Mouse (Mus musculus): ENCODE results near the gene Mrps6. TPM values are rescaled to one million over a fixed set of nuclear protein-coding genes. Genes with fewer than 3 reads are reported as not detected.
A peak's percentile ranks its signal among the peaks of the same experiment; 100 is the strongest.

The Mrps6 gene
- 179 and 183 TPM in 2 replicates for polyA plus RNA-seq (2015; fragmentation: Nextera tagmentation; extraction: Ambion mirVana)

DNA sequence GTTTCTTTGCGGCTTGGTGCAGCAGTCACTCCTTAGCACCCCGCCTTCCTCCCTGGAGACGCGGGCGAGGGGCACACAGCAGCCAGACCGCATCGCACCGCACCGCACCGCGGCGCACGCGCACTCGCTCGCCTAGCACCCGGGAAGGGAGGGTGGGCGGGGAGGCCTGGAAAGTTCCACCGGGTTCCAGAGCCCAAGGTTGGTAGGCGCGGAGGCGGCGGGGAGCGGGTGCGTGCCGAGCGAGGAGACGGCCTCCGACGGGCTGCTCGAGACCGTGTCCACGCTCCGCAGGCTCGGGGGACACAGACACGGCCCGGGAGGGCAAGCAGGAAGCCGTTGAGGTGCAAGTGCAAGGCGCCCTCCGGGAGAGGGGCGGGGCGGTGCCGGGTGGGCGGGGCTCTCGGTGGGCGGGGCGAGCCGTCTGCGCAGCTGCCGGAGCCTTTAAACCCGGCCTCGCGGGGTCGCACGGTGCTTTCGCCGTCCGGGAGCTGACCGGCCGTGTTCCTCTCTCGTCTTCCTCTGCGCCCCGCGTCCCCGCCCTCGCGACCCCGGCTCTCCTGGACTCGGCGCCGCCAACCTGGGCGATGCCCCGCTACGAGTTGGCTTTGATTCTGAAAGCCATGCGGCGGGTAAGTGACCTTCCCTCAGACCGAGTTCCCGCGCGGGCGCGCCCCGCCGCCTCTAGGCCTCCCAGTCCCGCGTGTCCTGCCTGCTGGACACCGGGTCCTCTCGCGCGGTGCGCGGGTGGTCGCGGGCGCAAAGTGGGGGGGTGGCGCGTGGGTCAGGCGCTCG lies at the start of gene Mrps6, which contains the start of the genes Gm49711 and Slc5a3:
TSS of gene Mrps6 (plus strand) at position 419 of the 792 bp plus-strand sequence.
TSS of gene Gm49711 (plus strand) at position 465 of the 792 bp plus-strand sequence.
TSS of gene Slc5a3 (plus strand) at position 471 of the 792 bp plus-strand sequence.
- H3K4me2 ChIP-seq: peak within 1 kb of the TSS; percentile 84
- peaks cover 17% of the 10 kb centered on the region for H3K36me3 ChIP-seq
- peak within 1 kb of the TSS; percentile 99 for H3K4me3 ChIP-seq
- peak; percentile 95 for ATAC-seq (ENCODE audit: low FRiP score, low read depth)
- no peaks in the 10 kb centered on the region for H3K9me3 ChIP-seq
- WGBS: 0% methylated on average over 68 of the region's 99 CpGs
- peak within 1 kb of the TSS; percentile 95 for H3K27ac ChIP-seq (replicated peaks)
- H3K9ac ChIP-seq: peak within 1 kb of the TSS; percentile 91
- peaks cover 38% of the 10 kb centered on the region for H3K4me1 ChIP-seq (replicated peaks)
- H3K27me3 ChIP-seq: no peaks in the 10 kb centered on the region

DNA sequence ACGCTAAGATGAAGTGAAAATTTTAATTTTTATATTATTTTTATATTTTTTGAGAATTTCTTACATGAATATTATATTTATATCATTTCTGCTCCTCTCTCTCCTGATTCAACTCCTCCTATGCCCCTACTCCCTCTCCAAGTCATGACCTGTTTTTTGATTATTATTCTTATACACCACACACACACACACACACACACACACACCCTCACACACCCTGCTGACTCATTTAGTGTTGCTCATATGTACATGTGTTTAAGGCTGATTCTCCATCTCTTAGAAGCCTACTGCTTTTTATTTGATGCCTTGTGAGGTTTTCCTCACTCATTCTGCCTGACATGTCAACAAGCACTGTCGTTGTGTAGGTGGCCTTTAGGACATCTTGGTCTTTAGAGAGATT lies 48.5 kb upstream of the Mrps6 start:
- no peak overlapping the region for H3K4me3 ChIP-seq
- no peak overlapping the region for H3K9ac ChIP-seq
- no peak for ATAC-seq (ENCODE audit: low FRiP score, low read depth)
- no peaks in the 10 kb centered on the region for H3K27me3 ChIP-seq
- H3K9me3 ChIP-seq: no peaks in the 10 kb centered on the region
- no peaks in the 10 kb centered on the region for H3K4me1 ChIP-seq (replicated peaks)
- 87% methylated on average over 2 of the region's 2 CpGs for WGBS
- H3K4me2 ChIP-seq: no peak overlapping the region
- H3K36me3 ChIP-seq: no peaks in the 10 kb centered on the region
- H3K27ac ChIP-seq (replicated peaks): no peak overlapping the region

DNA sequence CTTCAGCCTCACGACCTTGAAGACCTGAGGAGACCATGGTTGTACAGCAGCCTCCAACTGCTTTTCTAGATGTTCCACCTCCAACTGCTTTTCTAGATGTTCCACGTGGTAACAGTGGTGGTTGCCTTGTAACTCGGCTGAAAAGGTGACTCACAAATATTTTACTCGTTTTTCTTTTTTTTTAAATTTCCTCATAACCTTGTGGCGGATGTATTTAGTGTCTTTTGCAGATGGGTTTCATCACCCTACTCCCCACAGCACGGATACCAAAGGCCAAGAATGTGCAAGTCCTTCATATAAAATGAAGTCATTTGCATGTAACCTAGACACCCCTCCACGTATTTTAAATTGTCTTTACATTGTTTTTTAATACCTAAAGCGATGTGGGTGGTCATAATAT lies 41.3 kb upstream of the Mrps6 start:
- Histone ChIP-seq H3K27ac (replicated peaks) (no peak overlapping the region), H3K9ac (no peak overlapping the region), H3K27me3 (no peaks in the 10 kb centered on the region), H3K4me2 (no peak overlapping the region), H3K4me3 (no peak overlapping the region), H3K9me3 (no peaks in the 10 kb centered on the region), H3K4me1 (replicated peaks) (peaks cover 17% of the 10 kb centered on the region), H3K36me3 (no peaks in the 10 kb centered on the region)
- 89% methylated on average over 8 of the region's 8 CpGs for WGBS
- ATAC-seq (ENCODE audit: low FRiP score, low read depth): no peak

DNA sequence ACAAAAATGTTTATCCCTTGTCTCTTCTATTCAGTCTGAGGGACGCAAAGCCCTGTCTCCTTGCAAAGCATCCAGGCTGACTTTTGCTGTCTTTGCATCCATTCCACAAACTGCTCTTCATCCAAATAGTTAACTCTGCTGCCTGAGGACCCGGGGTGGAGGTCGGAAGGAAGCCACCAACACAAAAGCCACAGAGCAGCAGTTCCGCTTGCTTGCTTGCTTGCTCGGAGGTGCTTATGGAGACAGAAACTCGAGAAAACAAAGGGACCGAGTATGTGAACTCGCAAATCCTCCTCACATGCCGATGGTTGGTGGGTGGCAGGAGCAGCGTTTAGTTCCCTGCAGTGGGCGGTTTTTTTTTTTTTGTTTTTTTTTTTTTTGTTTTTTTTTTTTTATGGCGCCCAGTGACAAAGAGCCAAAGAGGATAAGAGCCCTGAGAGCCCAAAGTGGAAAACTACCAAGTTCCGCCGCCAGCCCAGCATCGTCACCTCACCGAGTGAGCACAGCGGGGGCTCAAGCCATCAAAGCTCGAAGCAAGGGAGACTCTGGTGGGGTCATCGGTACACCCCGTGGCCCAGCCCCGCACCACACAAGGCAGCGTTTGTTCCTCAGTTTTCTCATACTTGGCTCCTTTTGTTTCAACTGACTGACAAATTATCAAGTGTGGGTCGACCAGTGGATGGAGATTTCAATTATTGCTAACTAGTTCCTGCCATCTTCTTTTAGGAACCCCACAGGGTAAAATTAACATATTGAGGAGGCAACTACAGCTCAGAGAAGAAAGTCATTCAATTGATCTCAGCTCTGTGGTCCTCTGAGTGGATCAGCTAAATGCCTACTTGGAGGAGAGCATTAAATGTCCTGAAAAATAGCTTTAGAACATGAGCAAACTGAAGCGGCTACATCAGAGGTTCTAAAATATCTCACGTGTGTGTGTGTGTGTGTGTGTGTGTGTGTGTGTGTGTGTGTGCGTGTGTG lies 38.6 kb upstream of the Mrps6 start:
- peak overlapping the region; percentile 36 for H3K4me3 ChIP-seq
- WGBS: 4% methylated on average over 26 of the region's 26 CpGs
- H3K27ac ChIP-seq (replicated peaks): peak overlapping the region; percentile 76
- peak overlapping the region; percentile 63 for H3K4me2 ChIP-seq
- ATAC-seq (ENCODE audit: low FRiP score, low read depth): peak; percentile 52; the same call in 1 of the 2 replicates
- H3K36me3 ChIP-seq: no peaks in the 10 kb centered on the region
- H3K27me3 ChIP-seq: no peaks in the 10 kb centered on the region
- H3K9ac ChIP-seq: peak overlapping the region; percentile 42
- H3K9me3 ChIP-seq: no peaks in the 10 kb centered on the region
- peaks cover 17% of the 10 kb centered on the region for H3K4me1 ChIP-seq (replicated peaks)

DNA sequence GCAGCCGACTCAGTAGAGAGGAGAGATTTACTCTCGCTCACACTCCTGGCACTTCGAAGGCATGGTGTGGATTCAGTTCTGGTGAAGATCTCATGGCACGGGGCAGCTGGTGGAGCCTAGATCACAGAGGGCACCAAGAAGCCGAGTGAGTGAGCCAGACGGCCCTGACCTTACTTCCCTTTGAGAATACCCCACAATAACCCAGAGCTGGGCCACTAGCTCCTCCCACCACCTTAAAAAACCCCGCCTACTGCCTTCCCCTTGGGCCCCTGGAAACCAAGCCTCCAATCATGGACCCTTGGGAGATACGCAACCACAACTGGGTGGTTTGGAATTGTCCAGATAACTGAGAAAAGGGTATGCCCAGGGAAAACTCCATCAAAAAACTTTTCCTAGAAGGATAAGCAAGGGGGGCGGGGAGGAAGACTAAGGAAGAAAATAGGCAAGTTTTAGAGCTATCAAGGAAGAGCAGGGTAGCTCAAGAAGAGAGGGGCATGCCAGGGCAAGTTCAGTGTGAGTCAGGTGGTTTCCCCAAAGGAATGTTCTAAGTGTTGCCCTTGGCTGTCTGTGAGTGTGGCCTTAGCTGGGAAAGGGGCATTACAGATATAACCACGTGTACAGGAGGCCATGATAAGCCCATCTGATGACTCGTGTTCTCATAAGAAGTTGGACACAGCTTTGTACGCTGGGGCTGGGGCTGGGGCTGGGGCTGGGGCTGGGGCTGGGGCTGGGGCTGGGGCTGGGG lies 36.2 kb upstream of the Mrps6 start:
- Histone ChIP-seq H3K27ac (replicated peaks) (no peak overlapping the region), H3K4me3 (no peak overlapping the region), H3K4me2 (no peak overlapping the region), H3K27me3 (no peaks in the 10 kb centered on the region), H3K9me3 (no peaks in the 10 kb centered on the region), H3K36me3 (no peaks in the 10 kb centered on the region), H3K4me1 (replicated peaks) (peaks cover 17% of the 10 kb centered on the region), H3K9ac (no peak overlapping the region)
- no peak for ATAC-seq (ENCODE audit: low FRiP score, low read depth)
- 91% methylated on average over 12 of the region's 12 CpGs for WGBS

DNA sequence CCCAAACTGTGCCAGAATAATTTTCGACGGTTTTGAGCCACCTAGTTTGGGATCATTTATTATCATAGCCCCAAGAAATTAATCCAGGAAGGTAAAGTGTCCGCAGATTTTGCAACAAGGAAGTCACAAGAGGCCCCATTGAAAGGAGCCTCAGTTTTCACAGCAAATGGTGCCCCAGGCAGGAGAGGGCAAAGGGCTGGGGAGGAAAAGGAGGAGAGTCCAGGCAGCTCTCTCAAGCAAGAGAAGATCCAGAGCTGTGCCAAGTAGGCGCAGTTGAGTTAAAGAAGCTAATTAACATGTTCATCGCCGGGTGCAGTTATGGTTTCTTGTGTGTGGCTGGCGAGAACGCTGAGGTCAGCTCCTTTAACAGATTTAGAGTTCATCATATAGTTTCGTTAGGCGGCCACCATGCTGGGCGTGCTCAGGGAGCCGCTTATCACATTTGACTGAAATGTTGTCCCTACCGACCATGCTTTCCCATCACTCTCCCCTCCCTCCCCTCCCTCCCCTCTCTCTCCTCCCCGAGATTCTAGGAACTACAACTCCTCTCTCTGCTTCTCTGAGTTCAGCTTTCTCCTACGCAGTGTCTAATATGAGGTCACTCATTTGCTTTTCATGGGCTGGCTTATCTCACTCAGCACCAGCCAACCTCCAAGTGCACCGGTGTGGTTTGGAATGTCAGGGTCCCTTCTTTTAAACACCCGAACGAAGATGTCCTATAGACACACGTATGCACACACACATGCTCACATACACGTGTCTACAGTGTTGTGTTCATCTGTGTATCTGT lies 35.4 kb upstream of the Mrps6 start:
- H3K4me1 ChIP-seq (replicated peaks): peaks cover 17% of the 10 kb centered on the region
- no peaks in the 10 kb centered on the region for H3K27me3 ChIP-seq
- no peak overlapping the region for H3K4me2 ChIP-seq
- ATAC-seq (ENCODE audit: low FRiP score, low read depth): no peak
- no peak overlapping the region for H3K9ac ChIP-seq
- no peaks in the 10 kb centered on the region for H3K36me3 ChIP-seq
- WGBS: 72% methylated on average over 20 of the region's 20 CpGs
- H3K9me3 ChIP-seq: no peaks in the 10 kb centered on the region
- H3K4me3 ChIP-seq: no peak overlapping the region
- no peak overlapping the region for H3K27ac ChIP-seq (replicated peaks)

DNA sequence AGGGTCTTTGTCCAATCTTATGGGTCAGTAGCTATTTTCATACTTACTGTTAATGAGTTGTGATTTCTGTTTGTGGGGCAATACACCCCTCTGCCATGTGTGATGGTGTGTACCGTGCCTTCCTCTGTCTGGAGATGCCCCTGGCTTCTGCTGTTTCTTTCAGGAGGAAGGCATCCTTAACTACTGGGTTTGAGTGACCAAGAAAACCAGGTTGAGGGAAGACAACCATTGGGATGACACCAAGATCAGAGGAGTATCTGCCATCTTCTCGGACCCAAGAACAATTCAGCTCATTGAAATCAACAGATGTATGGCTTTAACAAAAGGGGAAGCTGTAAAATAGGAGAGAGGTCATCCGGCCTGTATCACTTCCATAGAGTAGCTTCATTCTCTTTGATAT lies 24.8 kb upstream of the Mrps6 start:
- Histone ChIP-seq H3K36me3 (no peaks in the 10 kb centered on the region), H3K4me1 (replicated peaks) (no peaks in the 10 kb centered on the region), H3K27me3 (no peaks in the 10 kb centered on the region), H3K4me3 (no peak overlapping the region), H3K4me2 (no peak overlapping the region), H3K27ac (replicated peaks) (no peak overlapping the region), H3K9ac (no peak overlapping the region), H3K9me3 (no peaks in the 10 kb centered on the region)
- no peak for ATAC-seq (ENCODE audit: low FRiP score, low read depth)
- 87% methylated on average over 3 of the region's 3 CpGs for WGBS

DNA sequence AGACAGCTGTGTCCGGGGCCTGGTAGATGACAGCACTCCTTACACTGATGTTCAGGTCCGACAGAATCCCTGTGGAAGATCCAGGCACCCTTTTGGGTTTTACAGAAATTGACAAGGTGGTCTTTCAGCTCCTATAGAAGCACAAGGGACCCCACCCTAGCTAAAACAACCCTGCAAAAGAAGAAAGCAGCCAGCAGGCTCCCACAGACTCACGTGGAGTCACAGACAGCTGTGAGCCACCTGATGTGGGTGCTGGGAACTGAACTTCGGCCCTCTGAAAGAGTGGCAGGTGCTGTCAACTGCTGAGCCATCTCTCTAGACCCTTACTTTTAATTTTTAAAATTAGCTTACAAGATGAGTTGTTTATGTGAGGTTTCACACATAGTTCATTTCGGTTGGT lies 23.4 kb upstream of the Mrps6 start:
- no peaks in the 10 kb centered on the region for H3K9me3 ChIP-seq
- H3K36me3 ChIP-seq: no peaks in the 10 kb centered on the region
- H3K27me3 ChIP-seq: no peaks in the 10 kb centered on the region
- ATAC-seq (ENCODE audit: low FRiP score, low read depth): no peak
- H3K4me2 ChIP-seq: no peak overlapping the region
- no peak overlapping the region for H3K27ac ChIP-seq (replicated peaks)
- no peaks in the 10 kb centered on the region for H3K4me1 ChIP-seq (replicated peaks)
- H3K4me3 ChIP-seq: no peak overlapping the region
- H3K9ac ChIP-seq: no peak overlapping the region
- WGBS: 69% methylated on average over 5 of the region's 5 CpGs

DNA sequence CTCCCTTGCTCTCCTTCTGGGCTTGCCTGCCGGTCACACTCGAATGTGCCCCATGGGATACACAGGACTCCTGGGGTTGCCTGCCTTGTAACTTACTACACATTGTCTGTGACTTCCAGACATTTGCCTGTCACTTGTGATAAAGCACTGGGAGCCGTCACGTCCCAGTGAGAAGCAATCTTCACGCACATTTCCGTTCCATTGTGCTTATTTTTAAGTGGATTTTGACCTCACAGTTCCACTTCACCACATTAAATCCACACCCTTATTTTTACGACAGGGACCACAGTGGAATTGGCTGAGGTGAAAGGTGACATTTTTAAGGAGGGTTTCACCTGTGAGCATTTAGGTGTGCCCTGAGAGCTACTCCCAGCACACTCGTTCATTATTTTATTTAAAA lies 21.4 kb upstream of the Mrps6 start:
- no peaks in the 10 kb centered on the region for H3K27me3 ChIP-seq
- H3K4me2 ChIP-seq: no peak overlapping the region
- WGBS: 47% methylated on average over 8 of the region's 8 CpGs
- H3K9ac ChIP-seq: no peak overlapping the region
- no peak overlapping the region for H3K27ac ChIP-seq (replicated peaks)
- no peaks in the 10 kb centered on the region for H3K9me3 ChIP-seq
- no peaks in the 10 kb centered on the region for H3K36me3 ChIP-seq
- ATAC-seq (ENCODE audit: low FRiP score, low read depth): no peak
- no peak overlapping the region for H3K4me3 ChIP-seq
- no peaks in the 10 kb centered on the region for H3K4me1 ChIP-seq (replicated peaks)

DNA sequence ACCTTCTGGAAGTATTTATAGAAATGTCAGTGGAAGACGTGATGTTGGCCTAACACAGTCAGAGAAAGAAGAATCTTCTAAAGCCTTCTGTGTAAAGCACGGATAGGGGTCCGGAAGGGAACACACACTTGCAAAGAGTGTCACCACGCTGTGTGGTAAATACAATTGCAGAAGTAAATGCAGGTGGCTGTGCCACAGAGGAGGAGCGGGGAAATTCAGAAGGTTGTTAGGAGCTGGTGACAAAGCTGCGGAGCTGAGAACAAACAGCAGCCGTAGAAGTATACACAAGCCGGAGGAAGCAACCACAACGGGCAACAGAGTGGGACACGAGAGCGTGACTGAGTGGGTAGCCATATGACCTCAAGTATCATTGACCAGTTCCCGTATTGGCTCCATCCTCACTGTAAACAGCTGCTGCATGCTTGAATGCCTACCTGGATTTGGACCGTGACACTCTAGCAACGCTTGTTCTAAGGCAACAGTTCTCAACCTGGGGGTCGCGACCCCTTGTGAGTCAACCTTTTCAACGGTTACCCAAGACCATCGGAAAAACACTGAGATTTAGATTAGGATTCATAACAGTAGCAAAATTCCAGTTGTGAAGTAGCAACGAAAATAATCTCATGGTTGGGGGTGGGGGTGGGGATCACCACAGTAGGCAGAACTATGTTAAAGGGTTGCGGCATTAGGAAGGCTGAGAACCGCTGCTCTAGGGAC lies 20.0 kb upstream of the Mrps6 start:
- WGBS: 87% methylated on average over 21 of the region's 21 CpGs
- ATAC-seq (ENCODE audit: low FRiP score, low read depth): no peak

More for the DNA sequence above, 20.0 kb upstream of the Mrps6 start:
- no peaks in the 10 kb centered on the region for H3K4me1 ChIP-seq (replicated peaks)
- H3K27ac ChIP-seq (replicated peaks): no peak overlapping the region
- H3K4me3 ChIP-seq: no peak overlapping the region
- no peaks in the 10 kb centered on the region for H3K36me3 ChIP-seq
- no peak overlapping the region for H3K4me2 ChIP-seq
- H3K9ac ChIP-seq: no peak overlapping the region
- no peaks in the 10 kb centered on the region for H3K9me3 ChIP-seq
- no peaks in the 10 kb centered on the region for H3K27me3 ChIP-seq
